Mouse (Mus musculus) erythroblast, adult 5-6 weeks (primary cell): Measurements from ENCODE around the gene Ap2s1. TPM values are rescaled to one million over a fixed set of nuclear protein-coding genes. Genes with fewer than 3 reads are reported as not detected.
A peak's percentile ranks its signal among the peaks of the same experiment; 100 is the strongest.
"Not testable (repeated sequence)": the region's sequence is repeated elsewhere in the genome, so short reads cannot be mapped to it uniquely, and the experiment has no call there.

Experiments
- ATAC-seq: replicated peaks from 2 replicates; pipeline ENCODE4 v1.8.0; 2016; ENCODE audit warnings: moderate number of reproducible peaks, mild to moderate bottlenecking, moderate TSS enrichment, inconsistent platforms; ENCODE audit not compliant: poor library complexity, low FRiP score, severe bottlenecking
- total RNA-seq, 2 experiments: library from RNA; stranded (forward) in 1 of 2; stranded (reverse) in 1 of 2; fragments of 150-400 nt in 1 of 2; fragments of 200-764, 138-1000 nt in 1 of 2; gene quantifications; 2 replicates each; pipeline versions ENCODE4 v1.2.3 to v1.2.4; 2015 to 2017; ENCODE audit warnings: low replicate concordance in 2 of 2

Gene Ap2s1
- total RNA-seq (2015; ENCODE audit: low replicate concordance) (46.5 and 57.5 TPM in 2 replicates), total RNA-seq (2017; ENCODE audit: low replicate concordance) (19.8 and 25.9 TPM in 2 replicates)

- peak; percentile 98 for ATAC-seq
Measured at GRCm38 (mm10) chr7:16738073-16738696, at the start of gene Ap2s1. Gene Ap2s1, plus strand, starts transcription at chr7:16738410.

DNA sequence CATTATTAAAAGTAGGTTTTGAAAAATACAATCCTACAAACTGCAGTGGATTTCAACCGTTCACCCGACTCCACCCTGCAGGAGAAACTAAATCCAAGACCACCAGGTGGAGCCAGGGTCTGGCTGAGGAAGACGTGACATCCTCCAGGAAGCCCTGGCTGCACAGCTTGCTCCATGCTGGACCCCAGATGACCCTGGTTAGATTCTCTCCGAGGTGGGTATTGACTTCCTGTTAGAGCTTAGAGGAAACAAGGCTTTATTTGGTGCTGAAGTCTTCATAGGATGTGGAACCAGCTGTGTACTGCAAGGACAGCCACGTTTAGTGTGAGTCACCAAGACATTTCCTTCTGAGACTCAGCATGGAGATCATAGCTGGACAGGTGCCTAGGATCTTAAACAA, 49.0 kb upstream of the Ap2s1 start:
- no peak for ATAC-seq

- ATAC-seq = no peak
Measured at GRCm38 (mm10) chr7:16695025-16695424, 43.2 kb upstream of the Ap2s1 start.

DNA sequence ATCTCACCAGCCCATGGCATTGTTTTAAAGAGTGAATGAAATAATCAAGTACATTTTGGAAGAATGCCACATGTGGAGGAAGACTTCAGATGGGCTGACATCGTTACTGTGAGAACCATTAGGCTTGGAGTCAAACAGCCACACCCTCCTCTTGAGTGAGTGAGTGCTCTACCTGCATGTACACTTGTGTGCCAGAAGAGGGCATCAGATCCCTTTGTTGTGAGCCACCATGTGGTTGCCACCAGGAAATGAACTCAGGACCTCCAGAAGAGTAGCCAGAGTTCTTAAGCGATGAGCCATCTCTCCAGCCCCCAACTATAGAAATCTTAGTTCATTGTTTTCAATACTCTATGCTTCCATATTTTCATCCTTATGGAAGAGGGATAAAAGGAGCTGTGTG, 39.2 kb upstream of the Ap2s1 start:
- ATAC-seq = peak; percentile 74; the same call in 1 of the 2 replicates

DNA sequence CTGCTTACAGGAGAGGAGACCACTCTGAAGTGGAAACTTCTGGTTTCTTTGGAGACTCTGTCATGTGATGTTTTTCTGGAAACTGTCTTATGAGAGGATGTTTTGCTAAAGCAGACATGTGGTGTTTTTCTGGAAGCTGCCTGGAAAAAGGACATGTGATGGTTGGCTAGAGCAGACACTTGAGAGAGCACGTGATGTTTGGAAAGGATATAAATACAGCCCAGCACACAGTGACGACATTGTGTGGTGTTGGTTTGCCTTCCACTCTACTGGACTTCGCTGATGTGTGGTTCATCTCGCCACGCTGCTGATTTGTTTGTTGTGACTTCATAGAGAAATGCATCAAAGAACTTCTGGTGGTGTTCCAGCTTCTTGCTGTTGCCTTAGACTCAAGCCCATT, 37.6 kb upstream of the Ap2s1 start:
- no peak for ATAC-seq

- no peak for ATAC-seq
Measured at GRCm38 (mm10) chr7:16706385-16706784, 31.8 kb upstream of the Ap2s1 start.

- ATAC-seq = no peak
Measured at GRCm38 (mm10) chr7:16708244-16708643, 30.0 kb upstream of the Ap2s1 start.

DNA sequence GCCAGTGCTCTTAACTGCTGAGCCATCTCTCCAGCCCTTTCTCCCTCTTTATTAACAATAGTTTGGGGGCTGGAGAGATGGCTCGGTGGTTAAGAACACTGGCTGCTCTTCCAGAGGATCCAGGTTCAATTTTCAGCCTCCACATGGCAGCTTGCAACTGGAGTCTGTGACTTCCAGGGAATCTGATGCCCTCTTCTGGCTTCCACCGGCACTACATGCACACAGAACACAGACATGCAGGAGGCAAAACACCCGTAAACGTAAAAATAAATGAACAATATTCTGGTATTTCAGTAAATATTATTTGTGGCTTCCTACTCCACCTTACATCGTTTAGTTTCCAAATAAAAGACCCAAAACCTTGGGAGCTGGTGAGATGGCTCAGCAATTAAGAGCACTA, 27.6 kb upstream of the Ap2s1 start:
- no peak for ATAC-seq

DNA sequence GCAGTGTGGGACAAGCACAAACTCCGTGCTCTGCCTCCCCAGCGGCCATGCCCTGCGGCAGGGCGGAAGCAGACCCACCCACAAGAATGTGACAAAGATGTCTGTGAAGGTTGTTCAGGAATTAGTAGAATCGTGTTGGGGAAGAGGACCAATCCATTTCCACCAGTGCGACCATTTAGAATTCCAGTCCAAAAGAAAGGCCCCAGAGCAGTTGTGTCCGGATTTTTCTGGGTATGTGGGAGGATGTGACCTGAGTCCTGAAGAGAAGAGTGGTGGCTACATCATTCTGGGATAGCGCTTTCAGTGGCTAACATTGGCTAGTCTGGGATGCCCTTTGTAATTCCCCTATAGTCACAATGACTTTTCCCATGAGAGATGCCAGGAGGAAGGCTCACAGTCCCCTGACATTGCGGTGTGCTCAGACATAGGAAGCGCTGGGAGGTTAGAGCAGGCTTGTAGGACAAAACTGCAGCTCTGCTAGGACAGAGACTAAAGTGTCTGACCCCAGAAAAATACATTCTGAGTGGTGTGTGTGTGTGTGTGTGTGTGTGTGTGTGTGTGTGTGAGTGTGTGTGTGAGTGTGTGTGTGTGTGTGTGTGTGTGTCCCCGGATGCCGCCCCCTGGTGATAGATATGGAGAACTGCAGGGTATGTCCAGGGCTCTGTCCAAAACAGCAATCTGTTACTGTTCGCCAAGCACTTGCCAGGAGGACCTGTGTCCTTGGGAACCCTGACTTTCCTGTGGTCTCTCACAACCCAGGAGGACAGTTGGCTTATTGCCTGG, 25.4 kb upstream of the Ap2s1 start:
- ATAC-seq = no peak

- not testable (repeated sequence) for ATAC-seq
Measured at GRCm38 (mm10) chr7:16716456-16717152, 21.6 kb upstream of the Ap2s1 start.

GRCm38 (mm10) chr7:16721629-16722028, 16.6 kb upstream of the Ap2s1 start, which contains the start of gene Ceacam9:
Gene Ceacam9, plus strand, starts transcription at chr7:16721929.
- ATAC-seq = no peak

GRCm38 (mm10) chr7:16722490-16722889, 15.7 kb upstream of the Ap2s1 start:
- not testable (repeated sequence) for ATAC-seq

GRCm38 (mm10) chr7:16728596-16729348, 9.4 kb upstream of the Ap2s1 start:
- no peak for ATAC-seq

DNA sequence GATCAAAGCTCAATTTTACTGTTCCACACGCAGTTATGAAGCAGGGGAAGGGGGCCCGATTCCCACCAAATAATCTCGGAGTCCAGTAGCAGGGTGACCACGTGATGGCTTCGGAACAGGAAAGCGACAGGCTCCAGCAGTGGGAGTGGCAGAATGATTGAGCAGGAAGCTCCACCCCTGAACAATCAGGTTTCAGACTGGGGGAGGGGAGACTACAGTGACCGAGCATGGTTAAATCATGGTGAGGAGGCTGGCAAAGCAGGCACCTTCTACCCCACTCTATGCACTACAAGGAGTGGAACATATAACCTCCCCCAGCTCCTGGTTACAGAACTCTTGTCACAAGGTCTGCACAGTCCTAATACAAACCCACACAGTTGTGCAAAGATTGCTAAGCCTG, 8.6 kb upstream of the Ap2s1 start:
- not testable (repeated sequence) for ATAC-seq

DNA sequence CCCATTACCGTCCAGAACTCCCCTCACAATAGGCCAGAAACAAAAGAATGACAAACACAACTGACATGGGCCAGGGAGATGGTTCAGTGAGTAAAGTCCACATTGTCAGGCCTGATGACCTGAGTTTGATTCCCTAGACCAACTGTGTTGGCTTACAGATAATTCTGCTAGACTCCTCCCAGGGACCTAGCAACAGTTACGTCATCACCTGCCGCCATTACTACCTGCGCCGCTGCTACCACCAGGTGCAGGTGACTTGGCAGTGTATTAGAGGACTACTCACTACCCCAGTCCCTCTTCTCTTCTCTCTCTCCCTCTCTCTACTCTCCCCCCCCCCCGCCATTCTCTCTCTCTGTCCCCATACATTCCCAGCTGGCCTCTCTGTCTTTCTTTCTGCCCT, 7.4 kb upstream of the Ap2s1 start:
- ATAC-seq = no peak

GRCm38 (mm10) chr7:16731893-16732422, 6.3 kb upstream of the Ap2s1 start:
- no peak for ATAC-seq

DNA sequence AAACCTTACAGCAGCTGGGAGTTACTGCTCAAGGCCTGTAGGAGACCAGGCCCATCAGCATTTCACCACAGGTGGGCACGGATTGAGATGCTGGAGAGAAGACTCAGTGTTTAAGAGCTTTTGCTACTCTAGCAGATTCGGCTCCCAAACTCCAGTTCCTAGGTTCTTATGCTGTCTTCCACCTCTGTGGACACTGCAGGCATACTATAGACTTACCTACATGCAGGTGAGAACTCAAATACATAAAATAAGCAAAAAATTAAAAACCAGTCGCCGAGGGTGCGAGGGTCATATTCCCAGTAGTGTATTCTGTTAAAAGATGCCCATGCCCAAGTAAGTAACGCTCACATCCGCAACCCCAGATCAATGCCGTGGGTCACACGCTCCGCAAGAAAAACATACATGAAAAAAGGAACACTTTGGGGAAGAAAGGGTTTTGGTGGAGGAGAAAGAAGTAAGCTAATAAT, 571 bp upstream of the Ap2s1 start:
- 0 out of 2 replicates have a peak, but pooled peaks have one; percentile 5 for ATAC-seq

- no peak for ATAC-seq
Measured at GRCm38 (mm10) chr7:16739056-16739604, 920 bp downstream of the Ap2s1 start.

DNA sequence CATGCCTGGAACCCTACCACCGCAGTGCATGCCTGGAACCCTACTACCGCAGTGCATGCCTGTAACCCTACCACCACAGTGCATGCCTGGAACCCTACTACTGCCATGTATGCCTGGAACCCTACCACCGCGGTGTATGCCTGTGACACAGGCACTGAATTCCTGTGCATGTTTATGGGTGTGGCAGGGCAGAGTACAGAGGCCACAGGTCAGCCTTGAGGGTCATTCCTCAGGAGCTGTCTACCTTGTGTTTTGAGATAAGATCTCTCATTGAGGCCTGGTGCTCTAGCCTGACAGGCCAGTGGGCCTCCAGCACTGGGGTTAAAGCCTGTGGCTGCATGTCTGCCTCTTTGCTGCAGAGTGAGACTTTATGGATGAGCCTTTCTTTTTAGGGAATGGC, 7.2 kb downstream of the Ap2s1 start:
- ATAC-seq = no peak
